Mouse (Mus musculus) brown adipose tissue, adult 24 weeks (tissue): ENCODE measurements around the gene Fabp2. TPM values are rescaled to one million over a fixed set of nuclear protein-coding genes. Genes with fewer than 3 reads are reported as not detected.

ENCODE experiments used
- H3K27ac ChIP-seq: fragments of 200-500 bp; replicated peaks from 2 replicates; pipeline ENCODE4 v1.5.1; 2012; ENCODE audit warnings: low read depth, mild to moderate bottlenecking, low read length
- H3K4me1 ChIP-seq: fragments of 200-500 bp; 2 replicates; pipeline ENCODE4 v1.6.1; 2012; ENCODE audit warnings: low read length, mixed read lengths; ENCODE audit not compliant: control insufficient read depth, insufficient read depth, insufficient read length
- H3K4me3 ChIP-seq: fragments of 200-500 bp; 2 replicates; pipeline ENCODE4 v1.5.1; 2012; ENCODE audit warnings: low read depth, mild to moderate bottlenecking, low read length, moderate library complexity; ENCODE audit not compliant: insufficient read depth
- polyA plus RNA-seq: library from polyadenylated mRNA; stranded (reverse); fragments of >200 nt; gene quantifications from 2 replicates; pipeline ENCODE4 v1.2.4, GENCODE M21; 2012; ENCODE audit not compliant: missing spikeins, insufficient read depth, insufficient read length

Fabp2 gene
- polyA plus RNA-seq = not detected in 2 replicates

GRCm38 (mm10) chr3:122894772-122895171 lies at the start of gene Fabp2:
Fabp2 (plus strand) TSS chr3:122895072.
- Histone ChIP-seq H3K27ac (no peak within 1 kb of the TSS), H3K4me3 (no peak within 1 kb of the TSS), H3K4me1 (no peaks in the 10 kb centered on the region)

GRCm38 (mm10) chr3:122848410-122849034 lies 46.4 kb upstream of the Fabp2 start:
- H3K27ac ChIP-seq = no peak overlapping the region
- no peak overlapping the region for H3K4me3 ChIP-seq
- H3K4me1 ChIP-seq = no peaks in the 10 kb centered on the region

GRCm38 (mm10) chr3:122855149-122855548 lies 39.7 kb upstream of the Fabp2 start:
- H3K4me3 ChIP-seq = no peak overlapping the region
- H3K27ac ChIP-seq = no peak overlapping the region
- H3K4me1 ChIP-seq = no peaks in the 10 kb centered on the region

- Histone ChIP-seq H3K4me1 (no peaks in the 10 kb centered on the region), H3K27ac (no peak overlapping the region)
Measured at GRCm38 (mm10) chr3:122859829-122860228, 35.0 kb upstream of the Fabp2 start.

GRCm38 (mm10) chr3:122860573-122861498 lies 34.0 kb upstream of the Fabp2 start:
- no peak overlapping the region for H3K4me3 ChIP-seq
- H3K27ac ChIP-seq = no peak overlapping the region
- H3K4me1 ChIP-seq = no peaks in the 10 kb centered on the region; the same call in 1 of the 2 replicates

More at GRCm38 (mm10) chr3:122859829-122860228, 35.0 kb upstream of the Fabp2 start:
- H3K4me3 ChIP-seq = no peak overlapping the region

GRCm38 (mm10) chr3:122865092-122865491 lies 29.8 kb upstream of the Fabp2 start:
- no peak overlapping the region for H3K4me3 ChIP-seq
- no peaks in the 10 kb centered on the region; the same call in 1 of the 2 replicates for H3K4me1 ChIP-seq

GRCm38 (mm10) chr3:122868270-122868669 lies 26.6 kb upstream of the Fabp2 start:
- Histone ChIP-seq H3K27ac (no peak overlapping the region), H3K4me3 (no peak overlapping the region), H3K4me1 (no peaks in the 10 kb centered on the region; the same call in 1 of the 2 replicates)

More at GRCm38 (mm10) chr3:122865092-122865491, 29.8 kb upstream of the Fabp2 start:
- H3K27ac ChIP-seq = no peak overlapping the region

- no peak overlapping the region for H3K4me3 ChIP-seq
- H3K27ac ChIP-seq = no peak overlapping the region
- H3K4me1 ChIP-seq = no peaks in the 10 kb centered on the region
Measured at GRCm38 (mm10) chr3:122871596-122871995, 23.3 kb upstream of the Fabp2 start.

GRCm38 (mm10) chr3:122876870-122877269 lies 18.0 kb upstream of the Fabp2 start:
- H3K27ac ChIP-seq = no peak overlapping the region
- no peak overlapping the region for H3K4me3 ChIP-seq
- no peaks in the 10 kb centered on the region for H3K4me1 ChIP-seq

- H3K4me1 ChIP-seq = no peaks in the 10 kb centered on the region
- no peak overlapping the region for H3K4me3 ChIP-seq
- H3K27ac ChIP-seq = no peak overlapping the region
Measured at GRCm38 (mm10) chr3:122877543-122877942, 17.3 kb upstream of the Fabp2 start.

GRCm38 (mm10) chr3:122878705-122879315 lies 16.1 kb upstream of the Fabp2 start:
- Histone ChIP-seq H3K4me3 (no peak overlapping the region), H3K4me1 (no peaks in the 10 kb centered on the region), H3K27ac (no peak overlapping the region)

GRCm38 (mm10) chr3:122887505-122888301 lies 7.2 kb upstream of the Fabp2 start:
- Histone ChIP-seq H3K4me1 (no peaks in the 10 kb centered on the region), H3K27ac (no peak overlapping the region), H3K4me3 (no peak overlapping the region)

GRCm38 (mm10) chr3:122888371-122888819 lies 6.5 kb upstream of the Fabp2 start:
- H3K4me3 ChIP-seq = no peak overlapping the region
- no peaks in the 10 kb centered on the region for H3K4me1 ChIP-seq
- H3K27ac ChIP-seq = no peak overlapping the region

- H3K4me3 ChIP-seq = no peak overlapping the region
- no peaks in the 10 kb centered on the region for H3K4me1 ChIP-seq
- H3K27ac ChIP-seq = no peak overlapping the region
Measured at GRCm38 (mm10) chr3:122895189-122895731, 388 bp downstream of the Fabp2 start.
